Mouse (Mus musculus): Measurements from ENCODE around the gene Zfp512b. TPM values are rescaled to one million over a fixed set of nuclear protein-coding genes. Genes with fewer than 3 reads are reported as not detected.

Gene Zfp512b
- total and polyA plus RNA-seq, 3 experiments = 11.0 to 26.8 (median 16.6) TPM

- dilution Hi-C loops (cut with MboI; ENCODE audit: extremely low pct_ligation_motif_present, extremely low pct_unique_long_range_greater_than_20kb, low sequenced_read_pairs) = no loop called here
Measured at GRCm38 (mm10) chr2:181602367-181602766, 9.8 kb upstream of the Zfp512b start.

GRCm38 (mm10) chr2:181601751-181602145, 9.1 kb upstream of the Zfp512b start:
- H3K9ac ChIP-seq (ENCODE audit: insufficient read depth, low read depth) = peak overlapping the region; percentile 91
- peaks cover 18% of the 10 kb centered on the region for H3K27me3 ChIP-seq (replicated peaks)
- H3K27ac ChIP-seq (ENCODE audit: insufficient read depth, low read depth) = no peak overlapping the region
- in situ Hi-C loops (cut with MboI; ENCODE audit: low pct_ligation_motif_present, low pct_unique_long_range_greater_than_20kb, low sequenced_read_pairs) = no loop called here
- peak overlapping the region; percentile 57 to 96 (median 80) for H3K4me3 ChIP-seq (replicated peaks in 1 of 3; ENCODE audit: low read depth in 2 of 3, low read length in 2 of 3, poor library complexity in 1 of 3)
- peaks cover 17% of the 10 kb centered on the region for H3K79me2 ChIP-seq (replicated peaks; ENCODE audit: control insufficient read depth, extremely low read depth, insufficient read depth, poor library complexity, severe bottlenecking)
- H3K36me3 ChIP-seq (replicated peaks in 1 of 2; ENCODE audit: control insufficient read depth in 1 of 2, insufficient read depth in 1 of 2, low read length in 1 of 2) = peaks cover 0 to 11% of the 10 kb centered on the region in 2 experiments
- peak overlapping the region; percentile 95 for H3K4me2 ChIP-seq (ENCODE audit: insufficient read depth, low read depth, poor library complexity, severe bottlenecking)
- dilution Hi-C loops (cut with MboI; ENCODE audit: extremely low pct_ligation_motif_present, extremely low pct_unique_long_range_greater_than_20kb, low sequenced_read_pairs) = no loop called here
- DNase-seq (ENCODE audit: extremely low read depth) = no peak
- peaks cover 7 to 35% of the 10 kb centered on the region in 2 experiments; a peak in 3 of 4 replicates for H3K4me1 ChIP-seq (ENCODE audit: control insufficient read depth in 1 of 2, insufficient read depth in 2 of 2)
- no peaks in the 10 kb centered on the region for H3K9me3 ChIP-seq (replicated peaks; ENCODE audit: low read length)
- TF ChIP-seq JUND (conservative IDR thresholded peaks at IDR 0.05; ENCODE audit: low read depth, low read length) (no peak), ZNF384 (IDR thresholded peaks at IDR 0.05; ENCODE audit: low read depth, low read length) (no peak), MAZ (IDR thresholded peaks at IDR 0.05; ENCODE audit: low read depth, low read length) (no peak), MXI1 (IDR thresholded peaks at IDR 0.05; ENCODE audit: low read depth, low read length) (no peak), CTCF (conservative IDR thresholded peaks at IDR 0.05 in 1 of 2, IDR thresholded peaks at IDR 0.05 in 1 of 2; ENCODE audit: low read depth in 2 of 2, low read length in 2 of 2) (no peak), TCF12 (IDR thresholded peaks at IDR 0.05; ENCODE audit: low read depth, low read length) (no peak), RAD21 (IDR thresholded peaks at IDR 0.05; ENCODE audit: low read depth, low read length) (no peak), E2F4 (IDR thresholded peaks at IDR 0.05; ENCODE audit: insufficient replicate concordance, low read depth, low read length) (no peak), SIN3A (IDR thresholded peaks at IDR 0.05; ENCODE audit: low read length) (no peak), TBP (conservative IDR thresholded peaks at IDR 0.05; ENCODE audit: low read depth, low read length) (no peak), MEF2A (IDR thresholded peaks at IDR 0.05; ENCODE audit: borderline replicate concordance, low read depth, low read length) (no peak), GABPA (IDR thresholded peaks at IDR 0.05; ENCODE audit: insufficient replicate concordance, low read depth, low read length) (no peak), ZC3H11A (IDR thresholded peaks at IDR 0.05; ENCODE audit: low read depth, low read length) (no peak), RCOR1 (conservative IDR thresholded peaks at IDR 0.05; ENCODE audit: low read depth, low read length) (no peak)

More at GRCm38 (mm10) chr2:181602367-181602766, 9.8 kb upstream of the Zfp512b start:
- Histone ChIP-seq H3K27me3 (replicated peaks) (peaks cover 16% of the 10 kb centered on the region), H3K27ac (ENCODE audit: insufficient read depth, low read depth) (no peak overlapping the region), H3K36me3 (replicated peaks in 1 of 2; ENCODE audit: control insufficient read depth in 1 of 2, insufficient read depth in 1 of 2, low read length in 1 of 2) (peaks cover 0 to 12% of the 10 kb centered on the region in 2 experiments), H3K4me3 (replicated peaks in 1 of 3; ENCODE audit: low read depth in 2 of 3, low read length in 2 of 3, poor library complexity in 1 of 3) (no peak overlapping the region), H3K9me3 (replicated peaks; ENCODE audit: low read length) (no peaks in the 10 kb centered on the region), H3K4me2 (ENCODE audit: insufficient read depth, low read depth, poor library complexity, severe bottlenecking) (peak overlapping the region; percentile 95; the same call in 1 of the 2 replicates), H3K9ac (ENCODE audit: insufficient read depth, low read depth) (peak overlapping the region; percentile 91), H3K79me2 (replicated peaks; ENCODE audit: control insufficient read depth, extremely low read depth, insufficient read depth, poor library complexity, severe bottlenecking) (peaks cover 17% of the 10 kb centered on the region), H3K4me1 (ENCODE audit: control insufficient read depth in 1 of 2, insufficient read depth in 2 of 2) (peaks cover 7 to 35% of the 10 kb centered on the region in 2 experiments; a peak in 3 of 4 replicates)
- in situ Hi-C loops (cut with MboI; ENCODE audit: low pct_ligation_motif_present, low pct_unique_long_range_greater_than_20kb, low sequenced_read_pairs) = no loop called here
- no peak for DNase-seq (ENCODE audit: extremely low read depth)
- no peak for TF ChIP-seq KAT2A (IDR thresholded peaks at IDR 0.05; ENCODE audit: insufficient replicate concordance, low read length)
- TF ChIP-seq POLR2A (IDR thresholded peaks at IDR 0.05; ENCODE audit: low read depth, low read length) = no peak
- TF ChIP-seq MXI1 (IDR thresholded peaks at IDR 0.05; ENCODE audit: low read depth, low read length) = no peak
- TF ChIP-seq ELF1 (IDR thresholded peaks at IDR 0.05; ENCODE audit: low read depth, low read length) = no peak
- no peak for TF ChIP-seq IRF4 (IDR thresholded peaks at IDR 0.05; ENCODE audit: low read depth, low read length)
- TF ChIP-seq NRF1 (IDR thresholded peaks at IDR 0.05; ENCODE audit: low read depth, low read length) = no peak
- no peak for TF ChIP-seq ZNF384 (IDR thresholded peaks at IDR 0.05; ENCODE audit: low read depth, low read length)

All from CH12.LX (cell line).